ENCODE assay signal across 28 mouse cellular contexts in genomic region chr1:174055248-174055647, GRCm38 (mm10). TPM values are rescaled to one million over a fixed set of nuclear protein-coding genes. Genes with fewer than 3 reads are reported as not detected.
A peak's percentile ranks its signal among the peaks of the same experiment; 100 is the strongest.
DNase-seq lines count a peak whose midpoint lies in the region; ATAC-seq lines count a peak whose summit lies in the region.
"Had no signal": no experiment of that assay in that cellular context is flagged by ENCODE, and none has a peak within 500 bp of the region (broad histone marks: within the 10 kb centered on the region; RNA-seq: fewer than 3 reads in every experiment).

No protein-coding gene starts in this region.

- H3K9ac ChIP-seq in kidney, embryonic 16.5 days (replicated peaks; ENCODE audit: low read length), result no peak overlapping the region
- H3K9ac ChIP-seq: embryonic facial prominence, embryonic 13.5 days; embryonic facial prominence, embryonic 15.5 days; forebrain, embryonic 12.5 days had no signal

- no peak overlapping the region for H3K4me3 ChIP-seq in kidney, embryonic 16.5 days (ENCODE audit: low read length)
- H3K4me3 ChIP-seq: embryonic facial prominence, embryonic 13.5 days; embryonic facial prominence, embryonic 15.5 days; erythroblast, embryonic 14.5 days; forebrain, embryonic 10.5 days; forebrain, embryonic 12.5 days had no signal

- no peaks in the 10 kb centered on the region for H3K27me3 ChIP-seq in splenic B cell, adult 2 months (ENCODE audit: control insufficient read depth, insufficient read depth, low read length, poor library complexity, severe bottlenecking)
- H3K27me3 ChIP-seq in kidney, embryonic 16.5 days (ENCODE audit: insufficient read depth, low read length), result no peaks in the 10 kb centered on the region
- H3K27me3 ChIP-seq: embryonic facial prominence, embryonic 13.5 days; embryonic facial prominence, embryonic 15.5 days; forebrain, embryonic 12.5 days had no signal

- H3K27ac ChIP-seq in kidney, embryonic 16.5 days (ENCODE audit: low read length), result no peak overlapping the region
- H3K27ac ChIP-seq: embryonic facial prominence, embryonic 13.5 days; embryonic facial prominence, embryonic 15.5 days; forebrain, embryonic 10.5 days; forebrain, embryonic 12.5 days had no signal

- H3K9me3 ChIP-seq in kidney, embryonic 16.5 days (ENCODE audit: low read length), result no peaks in the 10 kb centered on the region
- H3K9me3 ChIP-seq: embryonic facial prominence, embryonic 13.5 days; embryonic facial prominence, embryonic 15.5 days; forebrain, embryonic 10.5 days; forebrain, embryonic 12.5 days had no signal

- peak; percentile 64 for ATAC-seq in granulocyte monocyte progenitor cell, adult 5-6 weeks (replicated peaks; ENCODE audit: poor library complexity, severe bottlenecking)
- peak; percentile 51 for ATAC-seq in megakaryocyte progenitor cell, adult 5-6 weeks (replicated peaks; ENCODE audit: poor library complexity)
- no peak for ATAC-seq in kidney, embryonic 16.5 days (ENCODE audit: low FRiP score, low TSS enrichment)
- ATAC-seq in megakaryocyte-erythroid progenitor cell, adult 5-6 weeks (replicated peaks; ENCODE audit: low FRiP score, low TSS enrichment, poor library complexity, severe bottlenecking), result no peak
- ATAC-seq: activated CD4-positive, CD25-positive, alpha-beta regulatory T cell, adult 4 months; forebrain, embryonic 14.5 days; forebrain, embryonic 16.5 days had no signal

- H3K4me2 ChIP-seq in kidney, embryonic 16.5 days (replicated peaks; ENCODE audit: low read depth, low read length), result no peak overlapping the region
- H3K4me2 ChIP-seq: embryonic facial prominence, embryonic 13.5 days; embryonic facial prominence, embryonic 15.5 days; forebrain, embryonic 12.5 days had no signal

- H3K36me3 ChIP-seq in splenic B cell, adult 2 months (ENCODE audit: control insufficient read depth, insufficient read depth, low read length, poor library complexity, severe bottlenecking), result no peaks in the 10 kb centered on the region
- no peaks in the 10 kb centered on the region for H3K36me3 ChIP-seq in kidney, embryonic 16.5 days (ENCODE audit: insufficient read depth, low read length)
- H3K36me3 ChIP-seq: embryonic facial prominence, embryonic 13.5 days; embryonic facial prominence, embryonic 15.5 days; forebrain, embryonic 10.5 days; forebrain, embryonic 12.5 days had no signal

- H3K4me1 ChIP-seq in kidney, embryonic 16.5 days (ENCODE audit: insufficient read depth, low read length), result no peaks in the 10 kb centered on the region
- H3K4me1 ChIP-seq: embryonic facial prominence, embryonic 13.5 days; embryonic facial prominence, embryonic 15.5 days; forebrain, embryonic 10.5 days; forebrain, embryonic 12.5 days had no signal

- DNase-seq in splenic B cell, adult 2 months (ENCODE audit: low read depth, low spot score), result peak; percentile 29
- DNase-seq in kidney, postnatal 25 days, result no peak
- DNase-seq: adrenal gland, adult 8-10 months; adrenal gland, postnatal 14 days; adrenal gland, postnatal 36 days; cerebellum, adult 11-12 months; cerebellum, adult 2 months; cerebellum, adult 9-10 months; cerebellum, postnatal 10 days; cerebellum, postnatal 25 days; embryo, embryonic 11 days had no signal

- 82% methylated on average over 2 of the region's 2 CpGs for WGBS in kidney, embryonic 16.5 days

RNA-seq across cellular contexts. Expression of gene Olfr432, which starts 6.2 kb away (rescaled TPM):
- not detected in 2 replicates for total RNA-seq in granulocyte monocyte progenitor cell, adult 5-6 weeks (2014; fragmentation: Nextera tagmentation)
- not detected in 2 replicates for total RNA-seq in granulocyte monocyte progenitor cell, adult 5-6 weeks (2017)
- total RNA-seq in megakaryocyte progenitor cell, adult 5-6 weeks (2015), result not detected in 2 replicates
- total RNA-seq in megakaryocyte progenitor cell, adult 5-6 weeks (2017), result under 0.01 TPM in 1 of 2 replicates, not detected in the other
- not detected in 2 replicates for polyA plus RNA-seq in kidney, embryonic 16.5 days (2015; fragmentation: Nextera tagmentation; extraction: Ambion mirVana)
- not detected in 2 replicates for total RNA-seq in megakaryocyte-erythroid progenitor cell, adult 5-6 weeks (2014; fragmentation: Nextera tagmentation)
- total RNA-seq in megakaryocyte-erythroid progenitor cell, adult 5-6 weeks (2017), result not detected in 2 replicates
- total RNA-seq: adrenal gland, adult 18-20 months; adrenal gland, adult 8-10 months; adrenal gland, postnatal 14 days; adrenal gland, postnatal 36 days; ES-E14; MEL had no signal
- polyA plus RNA-seq: activated CD4-positive, CD25-positive, alpha-beta regulatory T cell, adult 4 months; C2C12; cerebellum, adult 2 months; embryonic facial prominence, embryonic 11.5 days; embryonic facial prominence, embryonic 13.5 days; embryonic facial prominence, embryonic 15.5 days; erythroblast, embryonic 14.5 days; forebrain, embryonic 10.5 days; forebrain, embryonic 12.5 days; forebrain, embryonic 14.5 days; forebrain, embryonic 16.5 days had no signal

RNA-seq across cellular contexts. Expression of gene Olfr430, which starts 11.2 kb away (rescaled TPM):
- not detected in 2 replicates for total RNA-seq in granulocyte monocyte progenitor cell, adult 5-6 weeks (2014; fragmentation: Nextera tagmentation)
- not detected in 2 replicates for total RNA-seq in granulocyte monocyte progenitor cell, adult 5-6 weeks (2017)
- total RNA-seq in megakaryocyte progenitor cell, adult 5-6 weeks (2015), result not detected in 2 replicates
- not detected in 2 replicates for total RNA-seq in megakaryocyte progenitor cell, adult 5-6 weeks (2017)
- polyA plus RNA-seq in kidney, embryonic 16.5 days (2015; fragmentation: Nextera tagmentation; extraction: Ambion mirVana), result not detected in 2 replicates
- not detected in 2 replicates for total RNA-seq in megakaryocyte-erythroid progenitor cell, adult 5-6 weeks (2014; fragmentation: Nextera tagmentation)
- total RNA-seq in megakaryocyte-erythroid progenitor cell, adult 5-6 weeks (2017), result not detected in 2 replicates
- total RNA-seq: adrenal gland, adult 18-20 months; adrenal gland, adult 8-10 months; adrenal gland, postnatal 14 days; adrenal gland, postnatal 36 days; ES-E14; MEL had no signal
- polyA plus RNA-seq: activated CD4-positive, CD25-positive, alpha-beta regulatory T cell, adult 4 months; C2C12; cerebellum, adult 2 months; erythroblast, embryonic 14.5 days; forebrain, embryonic 10.5 days; forebrain, embryonic 12.5 days; forebrain, embryonic 14.5 days; forebrain, embryonic 16.5 days had no signal

RNA-seq across cellular contexts. Expression of gene Olfr433, which starts 14.7 kb away (rescaled TPM):
- total RNA-seq in granulocyte monocyte progenitor cell, adult 5-6 weeks (2014; fragmentation: Nextera tagmentation), result 0.41 TPM in 1 of 2 replicates, not detected in the other
- total RNA-seq in granulocyte monocyte progenitor cell, adult 5-6 weeks (2017), result not detected in 2 replicates
- total RNA-seq in megakaryocyte progenitor cell, adult 5-6 weeks (2015), result 0.27 TPM in 1 of 2 replicates, not detected in the other
- 0.12 and 0.17 TPM in 2 replicates for total RNA-seq in megakaryocyte progenitor cell, adult 5-6 weeks (2017)
- polyA plus RNA-seq in kidney, embryonic 16.5 days (2015; fragmentation: Nextera tagmentation; extraction: Ambion mirVana), result 0.05 and 0.06 TPM in 2 replicates
- total RNA-seq in megakaryocyte-erythroid progenitor cell, adult 5-6 weeks (2014; fragmentation: Nextera tagmentation), result not detected in 2 replicates
- total RNA-seq in megakaryocyte-erythroid progenitor cell, adult 5-6 weeks (2017), result not detected in 2 replicates
- total RNA-seq: adrenal gland, adult 18-20 months; adrenal gland, adult 8-10 months; adrenal gland, postnatal 14 days; adrenal gland, postnatal 36 days; ES-E14; MEL had no signal
- polyA plus RNA-seq: C2C12; cerebellum, adult 2 months; embryonic facial prominence, embryonic 11.5 days; embryonic facial prominence, embryonic 15.5 days; erythroblast, embryonic 14.5 days; forebrain, embryonic 10.5 days; forebrain, embryonic 14.5 days; forebrain, embryonic 16.5 days had no signal

RNA-seq across cellular contexts. Expression of gene Ifi205, which starts 23.6 kb away (rescaled TPM):
- total RNA-seq in granulocyte monocyte progenitor cell, adult 5-6 weeks (2014; fragmentation: Nextera tagmentation), result not detected in 2 replicates
- total RNA-seq in granulocyte monocyte progenitor cell, adult 5-6 weeks (2017), result 0.78 TPM in 1 of 2 replicates, not detected in the other
- total RNA-seq in megakaryocyte progenitor cell, adult 5-6 weeks (2015), result 5.5 and 7.7 TPM in 2 replicates
- total RNA-seq in megakaryocyte progenitor cell, adult 5-6 weeks (2017), result 1.8 and 6.5 TPM in 2 replicates
- 0.10 and 0.17 TPM in 2 replicates for polyA plus RNA-seq in kidney, embryonic 16.5 days (2015; fragmentation: Nextera tagmentation; extraction: Ambion mirVana)
- not detected in 2 replicates for total RNA-seq in megakaryocyte-erythroid progenitor cell, adult 5-6 weeks (2014; fragmentation: Nextera tagmentation)
- 2.9 and 3.1 TPM in 2 replicates for total RNA-seq in megakaryocyte-erythroid progenitor cell, adult 5-6 weeks (2017)
- total RNA-seq: ES-E14, MEL had no signal
- polyA plus RNA-seq: activated CD4-positive, CD25-positive, alpha-beta regulatory T cell, adult 4 months; C2C12; cerebellum, adult 2 months; embryonic facial prominence, embryonic 11.5 days; embryonic facial prominence, embryonic 13.5 days; erythroblast, embryonic 14.5 days; forebrain, embryonic 10.5 days; forebrain, embryonic 12.5 days; forebrain, embryonic 16.5 days had no signal

RNA-seq across cellular contexts. Expression of gene Olfr429, which starts 28.9 kb away (rescaled TPM):
- total RNA-seq in granulocyte monocyte progenitor cell, adult 5-6 weeks (2014; fragmentation: Nextera tagmentation), result not detected in 2 replicates
- total RNA-seq in granulocyte monocyte progenitor cell, adult 5-6 weeks (2017), result not detected in 2 replicates
- total RNA-seq in megakaryocyte progenitor cell, adult 5-6 weeks (2015), result not detected in 2 replicates
- not detected in 2 replicates for total RNA-seq in megakaryocyte progenitor cell, adult 5-6 weeks (2017)
- not detected in 2 replicates for polyA plus RNA-seq in kidney, embryonic 16.5 days (2015; fragmentation: Nextera tagmentation; extraction: Ambion mirVana)
- not detected in 2 replicates for total RNA-seq in megakaryocyte-erythroid progenitor cell, adult 5-6 weeks (2014; fragmentation: Nextera tagmentation)
- not detected in 2 replicates for total RNA-seq in megakaryocyte-erythroid progenitor cell, adult 5-6 weeks (2017)
- total RNA-seq: adrenal gland, adult 18-20 months; adrenal gland, adult 8-10 months; adrenal gland, postnatal 14 days; adrenal gland, postnatal 36 days; ES-E14; MEL had no signal
- polyA plus RNA-seq: activated CD4-positive, CD25-positive, alpha-beta regulatory T cell, adult 4 months; C2C12; cerebellum, adult 2 months; embryonic facial prominence, embryonic 11.5 days; erythroblast, embryonic 14.5 days; forebrain, embryonic 10.5 days; forebrain, embryonic 12.5 days; forebrain, embryonic 14.5 days; forebrain, embryonic 16.5 days had no signal

Comparison
In these comparisons a context has a peak if more than half of its experiments do, and no peak if none do; other contexts are left out.
1. ATAC-seq: peak in granulocyte monocyte progenitor cell, adult 5-6 weeks (single experiment) and megakaryocyte progenitor cell, adult 5-6 weeks (single experiment); none in kidney, embryonic 16.5 days (single experiment) and megakaryocyte-erythroid progenitor cell, adult 5-6 weeks (single experiment).